Mouse (Mus musculus) adrenal gland, postnatal 14 days (tissue): ENCODE data around the gene Hdgfl2. TPM values are rescaled to one million over a fixed set of nuclear protein-coding genes. Genes with fewer than 3 reads are reported as not detected.

Experiments used
- DNase-seq: peaks from one replicate; pipeline ENCODE4 v3.0.0; 2021; ENCODE audit warnings: mixed read lengths
- long read RNA-seq, 2 experiments: library from polyadenylated mRNA; stranded (forward); transcript quantifications; one replicate each; pipeline ENCODE4 v2.0.0; 2021
- total RNA-seq: library from RNA; stranded (reverse); gene quantifications from 2 replicates; pipeline ENCODE4 v1.2.3, GENCODE M21; 2021

The Hdgfl2 gene
- total RNA-seq: 52.5 and 60.1 TPM in 2 replicates
- long read RNA-seq, experiment 1, transcript Hdgfl2-209 (2 exons, 687 nt): minor isoform, 5 of 148 reads
- long read RNA-seq, experiment 1, transcript Hdgfl2-210 (16 exons, 2,238 nt): minor isoform, 19 of 148 reads
- long read RNA-seq, experiment 1, transcript Hdgfl2-212 (16 exons, 2,270 nt): major isoform, 46 of 148 reads
- long read RNA-seq, experiment 1, partial matches to known transcripts: 8 of 148 reads
- long read RNA-seq, experiment 1, other reads (novel, unspliced or antisense): 67 of 148 reads
- long read RNA-seq, experiment 2, transcript Hdgfl2-210 (16 exons, 2,238 nt): minor isoform, 13 of 99 reads
- long read RNA-seq, experiment 2, transcript Hdgfl2-212 (16 exons, 2,270 nt): major isoform, 29 of 99 reads
- long read RNA-seq, experiment 2, partial matches to known transcripts: 13 of 99 reads
- long read RNA-seq, experiment 2, other reads (novel, unspliced or antisense): 40 of 99 reads

- peak; percentile 100 for DNase-seq
These were observed at the start of gene Hdgfl2 for GRCm38 (mm10) chr17:56078880-56079795. Gene Hdgfl2 (plus strand): TSS chr17:56079634.

GRCm38 (mm10) chr17:56030238-56030870 is 49.1 kb upstream of the Hdgfl2 start:
- DNase-seq: peak; percentile 39

- peak; percentile 69 for DNase-seq
These were observed 48.5 kb upstream of the Hdgfl2 start for GRCm38 (mm10) chr17:56030919-56031318.

GRCm38 (mm10) chr17:56031431-56031830 is 48.0 kb upstream of the Hdgfl2 start:
- DNase-seq: no peak

GRCm38 (mm10) chr17:56032127-56032733 is 47.2 kb upstream of the Hdgfl2 start:
- no peak for DNase-seq

- no peak for DNase-seq
These were observed 46.6 kb upstream of the Hdgfl2 start for GRCm38 (mm10) chr17:56032831-56033230.

- no peak for DNase-seq
These were observed 45.3 kb upstream of the Hdgfl2 start for GRCm38 (mm10) chr17:56034040-56034725.

- no peak for DNase-seq
These were observed 44.7 kb upstream of the Hdgfl2 start for GRCm38 (mm10) chr17:56034726-56035100.

GRCm38 (mm10) chr17:56035216-56035615 is 44.2 kb upstream of the Hdgfl2 start:
- DNase-seq: no peak

- DNase-seq: peak; percentile 99
These were observed 43.1 kb upstream of the Hdgfl2 start, which contains the start of gene Sh3gl1 for GRCm38 (mm10) chr17:56036176-56036900. Gene Sh3gl1 (minus strand): TSS chr17:56036635.

GRCm38 (mm10) chr17:56036901-56037287 is 42.5 kb upstream of the Hdgfl2 start:
- DNase-seq: no peak

GRCm38 (mm10) chr17:56038583-56039261 is 40.7 kb upstream of the Hdgfl2 start:
- peak; percentile 31 for DNase-seq

GRCm38 (mm10) chr17:56039345-56039744 is 40.1 kb upstream of the Hdgfl2 start:
- DNase-seq: no peak

GRCm38 (mm10) chr17:56040030-56040856 is 39.2 kb upstream of the Hdgfl2 start, which contains the start of gene Chaf1a:
Gene Chaf1a (plus strand): TSS chr17:56040439.
- DNase-seq: peak; percentile 98

- peak; percentile 16 for DNase-seq
These were observed 38.6 kb upstream of the Hdgfl2 start for GRCm38 (mm10) chr17:56040857-56041163.

GRCm38 (mm10) chr17:56051369-56051768 is 28.1 kb upstream of the Hdgfl2 start:
- no peak for DNase-seq

- DNase-seq: no peak
These were observed 24.5 kb upstream of the Hdgfl2 start for GRCm38 (mm10) chr17:56054938-56055337.

GRCm38 (mm10) chr17:56055945-56056678 is 23.3 kb upstream of the Hdgfl2 start:
- no peak for DNase-seq
